Mouse (Mus musculus): ENCODE data around the gene Vps37b.

- TF ChIP-seq POLR2A (IDR thresholded peaks at IDR 0.05; ENCODE audit: borderline replicate concordance, insufficient read depth, low read length) (no peak), CTCF (IDR thresholded peaks at IDR 0.05; ENCODE audit: borderline replicate concordance, insufficient read depth, low read depth, low read length) (no peak)
These were observed 57.4 kb downstream of the Vps37b start for GRCm38 (mm10) chr5:123974616-123975111.
